Mouse (Mus musculus): ENCODE results near the gene Cda.

GRCm38 (mm10) chr4:138356141-138356540 lies 11.7 kb downstream of the Cda start:
- TF ChIP-seq POLR2A (IDR thresholded peaks at IDR 0.05; ENCODE audit: insufficient read depth, low read depth, low read length) (no peak), CTCF (IDR thresholded peaks at IDR 0.05; ENCODE audit: insufficient read depth, low read depth, low read length) (no peak)

All from olfactory bulb, adult 2 months (tissue).